Mouse (Mus musculus): ENCODE results near the gene Thap7. TPM values are rescaled to one million over a fixed set of nuclear protein-coding genes. Genes with fewer than 3 reads are reported as not detected.

The Thap7 gene
- total and polyA plus RNA-seq, 2 experiments from 2014 or later = 28.8 to 49.2 TPM

DNA sequence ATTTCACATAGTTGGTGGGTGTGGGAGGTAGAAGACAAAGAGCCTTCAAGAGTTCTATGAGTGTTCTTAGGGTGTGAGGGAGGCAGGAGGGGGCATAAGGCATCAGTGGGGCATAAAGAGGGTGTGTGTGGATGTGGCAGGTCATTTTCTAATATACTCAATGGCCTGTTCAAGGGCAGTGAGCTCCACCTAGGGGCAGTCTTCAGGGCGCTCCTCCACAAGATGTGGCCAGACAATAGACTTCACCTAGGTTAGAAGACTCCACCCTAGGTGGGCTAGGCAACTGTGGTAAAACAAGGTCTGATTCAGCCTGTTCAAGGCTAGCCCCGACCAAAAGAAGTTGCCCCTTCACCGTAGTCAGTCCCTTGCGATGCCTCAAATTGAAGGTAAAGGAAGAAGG lies 1.3 kb upstream of the Thap7 start:
- no peak for ATAC-seq (ENCODE audit: insufficient read depth, low read depth)
- Histone ChIP-seq H3K9ac (replicated peaks; ENCODE audit: low read depth, low read length) (no peak overlapping the region), H3K4me2 (ENCODE audit: low read depth, low read length) (no peak overlapping the region), H3K36me3 (replicated peaks; ENCODE audit: control insufficient read depth, insufficient read depth, low read length) (peaks cover 14% of the 10 kb centered on the region), H3K4me1 (ENCODE audit: control insufficient read depth, insufficient read depth) (peaks cover 12% of the 10 kb centered on the region), H3K27ac (ENCODE audit: low read depth) (no peak overlapping the region), H3K27me3 (ENCODE audit: control insufficient read depth, insufficient read depth, low read length) (no peaks in the 10 kb centered on the region), H3K9me3 (replicated peaks; ENCODE audit: control insufficient read depth, low read length) (no peaks in the 10 kb centered on the region), H3K4me3 (ENCODE audit: low read depth, low read length) (no peak overlapping the region)
- DNase-seq (ENCODE audit: low spot score) = peak; percentile 43
- TF ChIP-seq CTCF (IDR thresholded peaks at IDR 0.05; ENCODE audit: low read depth) (peak; percentile 44), EP300 (IDR thresholded peaks at IDR 0.05; ENCODE audit: low read depth) (no peak)
- 48% methylated on average over 4 of the region's 4 CpGs for WGBS

DNA sequence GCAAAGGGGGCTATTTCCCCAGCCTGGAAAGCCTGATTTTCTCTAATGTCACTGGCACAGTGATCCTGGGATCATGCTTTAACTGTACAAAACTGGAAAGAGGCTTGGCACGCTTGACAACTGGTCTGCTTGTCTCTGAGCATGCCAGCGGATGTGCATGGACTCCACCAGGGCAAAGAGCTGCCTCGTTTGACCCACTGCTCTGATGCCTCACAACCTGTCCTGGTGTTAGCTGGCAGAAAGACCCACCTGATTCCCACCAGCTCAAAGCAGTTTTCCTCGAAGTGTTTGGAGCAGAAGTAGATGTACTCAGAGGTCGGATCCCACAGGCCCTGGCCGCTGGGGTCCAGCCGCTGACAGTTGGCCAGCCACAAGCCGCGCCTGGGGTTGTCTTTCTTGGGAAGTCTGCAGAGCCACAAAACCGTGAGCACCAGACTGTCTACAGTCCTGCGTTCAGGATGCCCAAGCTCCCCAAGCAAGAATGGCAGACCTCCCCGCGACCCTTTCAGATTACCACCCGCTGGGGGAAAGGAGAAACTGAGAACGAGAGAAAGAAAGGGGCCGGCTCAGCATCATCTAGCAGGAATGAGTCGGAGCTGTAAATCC lies 852 bp downstream of the Thap7 start:
- Histone ChIP-seq H3K9me3 (replicated peaks; ENCODE audit: control insufficient read depth, low read length) (no peaks in the 10 kb centered on the region), H3K9ac (replicated peaks; ENCODE audit: low read depth, low read length) (peak overlapping the region; percentile 85), H3K4me1 (ENCODE audit: control insufficient read depth, insufficient read depth) (peaks cover 12% of the 10 kb centered on the region), H3K27ac (ENCODE audit: low read depth) (peak overlapping the region; percentile 95), H3K4me3 (ENCODE audit: low read depth, low read length) (peak overlapping the region; percentile 73), H3K27me3 (ENCODE audit: control insufficient read depth, insufficient read depth, low read length) (no peaks in the 10 kb centered on the region), H3K36me3 (replicated peaks; ENCODE audit: control insufficient read depth, insufficient read depth, low read length) (peaks cover 33% of the 10 kb centered on the region), H3K4me2 (ENCODE audit: low read depth, low read length) (peak overlapping the region; percentile 68)
- ATAC-seq (ENCODE audit: insufficient read depth, low read depth) = no peak
- 15% methylated on average over 17 of the region's 17 CpGs for WGBS
- TF ChIP-seq CTCF (IDR thresholded peaks at IDR 0.05; ENCODE audit: low read depth) = no peak
- no peak for TF ChIP-seq EP300 (IDR thresholded peaks at IDR 0.05; ENCODE audit: low read depth)
- DNase-seq (ENCODE audit: low spot score) = no peak

DNA sequence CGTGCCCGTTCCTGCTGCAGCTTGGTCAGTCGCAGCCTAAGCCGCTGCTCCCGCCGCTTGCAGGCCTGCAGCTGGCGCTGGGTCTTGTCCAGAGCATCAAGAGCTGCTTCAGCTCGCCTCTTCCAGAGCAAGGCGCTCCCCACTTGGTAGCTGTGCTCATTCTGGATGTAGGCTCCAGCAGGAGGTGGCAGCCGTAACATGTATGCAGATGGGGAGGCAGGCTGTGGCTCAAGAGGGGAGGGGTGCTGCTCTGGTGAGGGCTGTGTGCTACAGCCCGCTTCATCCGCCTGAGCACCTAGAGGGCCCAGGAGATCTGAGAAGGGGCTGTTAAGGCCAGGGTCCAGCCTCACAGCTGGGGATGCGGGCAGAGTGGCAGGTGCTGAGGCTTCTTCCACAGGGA lies 2.7 kb downstream of the Thap7 start:
- H3K4me3 ChIP-seq (ENCODE audit: low read depth, low read length) = no peak overlapping the region
- 87% methylated on average over 13 of the region's 13 CpGs for WGBS
- no peak for DNase-seq (ENCODE audit: low spot score)
- H3K4me2 ChIP-seq (ENCODE audit: low read depth, low read length) = no peak overlapping the region
- H3K9me3 ChIP-seq (replicated peaks; ENCODE audit: control insufficient read depth, low read length) = no peaks in the 10 kb centered on the region
- H3K4me1 ChIP-seq (ENCODE audit: control insufficient read depth, insufficient read depth) = peaks cover 12% of the 10 kb centered on the region
- no peak overlapping the region for H3K9ac ChIP-seq (replicated peaks; ENCODE audit: low read depth, low read length)
- TF ChIP-seq CTCF (IDR thresholded peaks at IDR 0.05; ENCODE audit: low read depth) (no peak), EP300 (IDR thresholded peaks at IDR 0.05; ENCODE audit: low read depth) (no peak)
- no peak overlapping the region for H3K27ac ChIP-seq (ENCODE audit: low read depth)
- ATAC-seq (ENCODE audit: insufficient read depth, low read depth) = no peak
- no peaks in the 10 kb centered on the region for H3K27me3 ChIP-seq (ENCODE audit: control insufficient read depth, insufficient read depth, low read length)
- peaks cover 48% of the 10 kb centered on the region for H3K36me3 ChIP-seq (replicated peaks; ENCODE audit: control insufficient read depth, insufficient read depth, low read length)

DNA sequence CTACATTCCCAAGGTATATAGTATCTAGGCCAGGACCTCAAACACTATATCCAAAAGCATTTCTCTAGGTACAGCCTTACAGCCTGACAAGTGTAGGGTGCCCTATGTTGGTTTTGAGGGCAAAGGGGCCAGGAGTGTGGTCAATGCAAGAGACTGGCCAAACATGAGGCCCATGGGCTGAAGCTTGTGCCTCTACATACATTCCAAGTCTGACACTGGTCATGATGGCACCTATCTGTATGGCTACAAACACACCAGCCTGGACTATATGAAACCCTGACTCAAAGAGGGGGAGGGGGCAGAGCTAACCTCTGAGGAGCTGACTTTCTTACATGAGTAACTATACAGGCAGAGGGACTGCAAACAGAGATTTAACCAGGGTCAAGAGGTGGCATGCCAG lies 3.3 kb downstream of the Thap7 start:
- H3K9ac ChIP-seq (replicated peaks; ENCODE audit: low read depth, low read length) = no peak overlapping the region
- H3K4me1 ChIP-seq (ENCODE audit: control insufficient read depth, insufficient read depth) = peaks cover 12% of the 10 kb centered on the region
- no peaks in the 10 kb centered on the region for H3K27me3 ChIP-seq (ENCODE audit: control insufficient read depth, insufficient read depth, low read length)
- H3K27ac ChIP-seq (ENCODE audit: low read depth) = no peak overlapping the region
- no peak overlapping the region for H3K4me2 ChIP-seq (ENCODE audit: low read depth, low read length)
- peaks cover 54% of the 10 kb centered on the region for H3K36me3 ChIP-seq (replicated peaks; ENCODE audit: control insufficient read depth, insufficient read depth, low read length)
- DNase-seq (ENCODE audit: low spot score) (no peak), ATAC-seq (ENCODE audit: insufficient read depth, low read depth) (no peak)
- H3K9me3 ChIP-seq (replicated peaks; ENCODE audit: control insufficient read depth, low read length) = no peaks in the 10 kb centered on the region
- no peak overlapping the region for H3K4me3 ChIP-seq (ENCODE audit: low read depth, low read length)
- TF ChIP-seq EP300 (IDR thresholded peaks at IDR 0.05; ENCODE audit: low read depth) (no peak), CTCF (IDR thresholded peaks at IDR 0.05; ENCODE audit: low read depth) (no peak)

DNA sequence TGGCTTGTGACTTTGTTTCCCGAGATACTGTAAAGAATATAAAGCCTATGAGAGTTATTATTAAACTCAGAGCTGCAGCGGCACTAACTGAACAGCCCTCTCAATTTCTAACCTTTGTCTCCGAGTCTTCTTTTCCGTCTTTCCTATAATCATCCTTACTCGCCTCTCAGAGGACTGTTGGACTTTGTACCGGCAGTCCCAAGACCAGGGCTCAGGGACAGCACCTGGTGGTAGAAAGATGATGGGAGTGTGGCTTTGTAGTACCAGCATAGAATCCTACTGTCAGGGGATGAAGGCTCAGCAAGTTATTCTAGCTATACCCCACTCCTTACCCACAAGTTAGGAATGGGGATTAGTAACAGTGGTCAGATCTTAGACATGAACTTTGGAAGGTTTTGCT lies 4.7 kb downstream of the Thap7 start:
- no peak for ATAC-seq (ENCODE audit: insufficient read depth, low read depth)
- DNase-seq (ENCODE audit: low spot score) = no peak
- no peak overlapping the region for H3K27ac ChIP-seq (ENCODE audit: low read depth)
- H3K4me3 ChIP-seq (ENCODE audit: low read depth, low read length) = no peak overlapping the region
- no peaks in the 10 kb centered on the region for H3K9me3 ChIP-seq (replicated peaks; ENCODE audit: control insufficient read depth, low read length)
- peaks cover 67% of the 10 kb centered on the region for H3K36me3 ChIP-seq (replicated peaks; ENCODE audit: control insufficient read depth, insufficient read depth, low read length)
- H3K4me1 ChIP-seq (ENCODE audit: control insufficient read depth, insufficient read depth) = peaks cover 7% of the 10 kb centered on the region
- TF ChIP-seq EP300 (IDR thresholded peaks at IDR 0.05; ENCODE audit: low read depth) (no peak), CTCF (IDR thresholded peaks at IDR 0.05; ENCODE audit: low read depth) (no peak)
- WGBS = 89% methylated on average over 6 of the region's 6 CpGs
- H3K4me2 ChIP-seq (ENCODE audit: low read depth, low read length) = no peak overlapping the region
- no peak overlapping the region for H3K9ac ChIP-seq (replicated peaks; ENCODE audit: low read depth, low read length)
- no peaks in the 10 kb centered on the region for H3K27me3 ChIP-seq (ENCODE audit: control insufficient read depth, insufficient read depth, low read length)

DNA sequence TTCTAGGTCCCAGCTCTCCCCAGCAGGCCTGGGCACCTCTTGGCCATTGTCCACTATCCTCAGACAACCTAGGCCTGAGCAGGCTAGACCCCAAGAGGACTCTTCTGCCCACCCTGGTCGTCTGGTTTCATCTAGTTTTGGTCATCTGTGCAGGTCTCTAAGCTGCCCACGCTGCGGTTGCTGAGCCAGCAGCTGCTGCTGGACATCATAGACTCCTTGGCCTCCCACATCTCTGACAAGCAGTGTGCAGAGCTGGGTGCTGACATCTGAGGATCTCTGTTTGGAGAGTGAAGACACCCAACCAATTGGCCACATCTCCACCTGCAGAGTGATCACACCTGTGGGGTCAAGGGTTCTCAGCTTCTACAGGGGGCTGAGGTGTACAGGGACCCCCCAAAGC lies 5.4 kb downstream of the Thap7 start:
- peaks cover 74% of the 10 kb centered on the region for H3K36me3 ChIP-seq (replicated peaks; ENCODE audit: control insufficient read depth, insufficient read depth, low read length)
- ATAC-seq (ENCODE audit: insufficient read depth, low read depth) (no peak), DNase-seq (ENCODE audit: low spot score) (no peak)
- H3K27me3 ChIP-seq (ENCODE audit: control insufficient read depth, insufficient read depth, low read length) = no peaks in the 10 kb centered on the region
- H3K9me3 ChIP-seq (replicated peaks; ENCODE audit: control insufficient read depth, low read length) = no peaks in the 10 kb centered on the region
- TF ChIP-seq EP300 (IDR thresholded peaks at IDR 0.05; ENCODE audit: low read depth) = no peak
- no peak for TF ChIP-seq CTCF (IDR thresholded peaks at IDR 0.05; ENCODE audit: low read depth)
- no peak overlapping the region for H3K4me3 ChIP-seq (ENCODE audit: low read depth, low read length)
- H3K4me1 ChIP-seq (ENCODE audit: control insufficient read depth, insufficient read depth) = peaks cover 7% of the 10 kb centered on the region
- WGBS = 86% methylated on average over 3 of the region's 3 CpGs
- H3K27ac ChIP-seq (ENCODE audit: low read depth) = no peak overlapping the region
- H3K9ac ChIP-seq (replicated peaks; ENCODE audit: low read depth, low read length) = no peak overlapping the region
- no peak overlapping the region for H3K4me2 ChIP-seq (ENCODE audit: low read depth, low read length)

Measured in heart, postnatal 0 days (tissue).